Mouse (Mus musculus) erythroid progenitor cell, adult 5-6 weeks (primary cell): ENCODE measurements around the gene Il12b. TPM values are rescaled to one million over a fixed set of nuclear protein-coding genes. Genes with fewer than 3 reads are reported as not detected.

Source experiments
- total RNA-seq, 2 experiments: library from RNA; stranded (forward) in 1 of 2; stranded (reverse) in 1 of 2; fragments of 150-400 nt in 1 of 2; fragments of 186-747, 209-891 nt in 1 of 2; gene quantifications; 2 replicates each; pipeline versions ENCODE4 v1.2.3 to v1.2.4; 2015 to 2017; ENCODE audit warnings: low replicate concordance in 2 of 2

Gene Il12b
- total RNA-seq, 2 experiments from 2014 or later, result not detected

Other genes with a start within 250 kb of the Il12b start
- gene Ublcp1, start 70.4 kb downstream of the Il12b start, total RNA-seq (2015; ENCODE audit: low replicate concordance), result 96.9 and 113 TPM in 2 replicates
- gene Ublcp1, start 70.4 kb downstream of the Il12b start, total RNA-seq (2017; ENCODE audit: low replicate concordance), result 66.6 and 109 TPM in 2 replicates
- gene Rnf145, start 118.9 kb downstream of the Il12b start, total RNA-seq (2015; ENCODE audit: low replicate concordance), result 92.2 and 130 TPM in 2 replicates
- 189 and 221 TPM in 2 replicates for gene Rnf145, start 118.9 kb downstream of the Il12b start, total RNA-seq (2017; ENCODE audit: low replicate concordance)
- 16.2 and 21.0 TPM in 2 replicates for gene Ebf1, start 217.3 kb downstream of the Il12b start, total RNA-seq (2015; ENCODE audit: low replicate concordance)
- 3.7 and 7.6 TPM in 2 replicates for gene Ebf1, start 217.3 kb downstream of the Il12b start, total RNA-seq (2017; ENCODE audit: low replicate concordance)